Comparison of ENCODE assay signal across 25 mouse cellular contexts in the genomic region with DNA sequence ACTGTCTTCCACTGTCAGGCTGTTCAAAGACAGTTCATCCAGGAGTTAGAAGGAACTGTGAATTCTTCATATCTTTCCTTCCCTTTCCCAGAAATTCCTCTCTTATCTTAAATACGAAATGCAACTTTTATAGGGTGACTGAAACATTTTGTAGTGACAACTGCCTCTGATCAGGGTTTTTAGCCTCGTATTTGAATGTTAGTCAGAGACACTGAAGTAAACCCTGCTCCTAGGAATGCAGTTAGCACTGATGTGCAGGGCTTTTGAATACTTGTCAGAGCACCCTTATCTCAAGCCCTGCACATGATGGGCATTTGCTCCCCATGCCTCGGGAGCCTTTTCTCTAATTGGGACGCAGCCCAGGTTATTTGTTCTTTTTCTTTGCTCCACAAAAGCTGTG.
"Had no signal": no experiment of that assay in that cellular context is flagged by ENCODE, and none has a peak within 500 bp of the region (broad histone marks: within the 10 kb centered on the region; RNA-seq: fewer than 3 reads in every experiment).

No protein-coding gene starts in this region.

- H3K27ac ChIP-seq: heart, adult 2 months; heart, embryonic 10.5 days; heart, embryonic 13.5 days; heart, embryonic 15.5 days; hindbrain, embryonic 10.5 days; hindbrain, embryonic 12.5 days; hindbrain, embryonic 14.5 days; intestine, embryonic 15.5 days; layer of hippocampus, adult 2 months; left cerebral cortex, adult 2 months; limb, embryonic 10.5 days; limb, embryonic 12.5 days had no signal

- H3K4me3 ChIP-seq: heart, adult 2 months; heart, embryonic 10.5 days; heart, embryonic 13.5 days; heart, embryonic 15.5 days; hindbrain, embryonic 10.5 days; hindbrain, embryonic 12.5 days; intestine, embryonic 15.5 days; layer of hippocampus, adult 2 months; left cerebral cortex, adult 2 months; limb, embryonic 10.5 days; limb, embryonic 12.5 days had no signal

- ATAC-seq: forebrain, postnatal 0 days; hindbrain, embryonic 16.5 days; inflammation-experienced regulatory T-cells, adult 6 months; intestine, embryonic 15.5 days; intestine, postnatal 0 days had no signal

- H3K4me2 ChIP-seq: heart, embryonic 13.5 days; heart, embryonic 15.5 days; hindbrain, embryonic 12.5 days; hindbrain, embryonic 14.5 days; intestine, embryonic 15.5 days; limb, embryonic 12.5 days had no signal

- H3K4me1 ChIP-seq: hindbrain, embryonic 10.5 days; hindbrain, embryonic 12.5 days; intestine, embryonic 15.5 days; limb, embryonic 10.5 days; limb, embryonic 12.5 days had no signal

- H3K27me3 ChIP-seq: heart, embryonic 13.5 days; heart, embryonic 15.5 days; hindbrain, embryonic 12.5 days; intestine, embryonic 15.5 days; limb, embryonic 12.5 days had no signal

- H3K9ac ChIP-seq: forebrain, postnatal 0 days; heart, embryonic 13.5 days; heart, embryonic 15.5 days; hindbrain, embryonic 12.5 days; hindbrain, embryonic 14.5 days; intestine, embryonic 15.5 days; limb, embryonic 12.5 days had no signal

- DNase-seq: forebrain, postnatal 0 days; gastrocnemius, postnatal 10 days; gastrocnemius, postnatal 25 days; heart, adult 2 months; heart, postnatal 4 days; kidney, adult 18-20 months; kidney, adult 8-10 months; kidney, postnatal 10 days; kidney, postnatal 25 days; kidney, postnatal 4 days; liver had no signal

- H3K9me3 ChIP-seq: heart, embryonic 10.5 days; heart, embryonic 13.5 days; heart, embryonic 15.5 days; hindbrain, embryonic 10.5 days; hindbrain, embryonic 12.5 days; intestine, embryonic 15.5 days; limb, embryonic 10.5 days; limb, embryonic 12.5 days had no signal
